10 mouse cellular contexts compared by ENCODE assay signal in the genomic region with DNA sequence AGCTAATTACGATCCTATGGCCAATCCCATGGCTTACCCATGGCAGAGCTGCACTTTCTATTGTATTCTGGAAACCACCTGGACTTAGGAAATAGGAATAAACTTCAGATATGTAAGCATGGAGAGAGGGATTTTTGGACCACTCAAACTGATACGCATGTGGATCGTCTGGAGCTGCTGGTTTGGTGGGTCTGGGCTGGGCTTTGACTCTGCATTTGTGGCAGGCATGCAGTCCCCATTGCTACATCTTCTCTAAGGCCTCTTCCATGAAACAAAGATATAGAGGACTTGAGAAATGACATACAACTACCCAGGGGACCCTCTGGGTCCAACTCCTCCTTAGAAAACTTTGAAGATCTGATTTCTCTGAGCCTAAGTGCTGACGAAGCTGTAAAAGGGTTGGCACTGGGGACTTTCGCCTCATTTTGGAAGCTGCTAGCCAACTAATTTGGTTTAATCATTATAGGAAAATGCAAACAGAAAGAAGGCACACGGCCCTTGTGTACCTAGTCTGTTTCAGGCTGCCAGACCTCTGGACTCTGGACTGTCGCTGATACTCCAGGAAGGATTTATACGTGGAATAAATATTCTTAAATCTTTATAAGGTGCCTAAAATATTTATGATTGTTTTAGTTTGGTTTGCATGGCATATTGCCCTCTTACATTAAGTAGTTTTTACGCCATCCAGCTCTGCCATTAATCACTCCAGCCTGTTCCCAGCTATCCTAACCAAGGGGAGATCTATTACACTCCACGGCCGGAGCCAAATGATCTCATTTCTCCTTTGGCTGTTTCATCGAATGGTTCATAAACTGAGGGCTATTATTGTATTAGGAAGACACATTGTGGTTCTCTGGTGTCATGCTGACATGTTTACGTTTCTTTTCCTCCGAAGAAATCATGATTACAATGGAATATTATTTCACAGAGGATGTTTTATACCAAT.
A peak's percentile ranks its signal among the peaks of the same experiment; 100 is the strongest.
DNase-seq lines count a peak whose midpoint lies in the region; ATAC-seq and TF ChIP-seq lines count a peak whose summit lies in the region.
"Had no signal": no experiment of that assay in that cellular context is flagged by ENCODE, and none has a peak within 500 bp of the region (broad histone marks: within the 10 kb centered on the region; RNA-seq: fewer than 3 reads in every experiment).

No protein-coding gene starts in this region.

- no peak overlapping the region for H3K9ac ChIP-seq in kidney, embryonic 16.5 days (replicated peaks; ENCODE audit: low read length)
- no peak overlapping the region for H3K9ac ChIP-seq in liver, postnatal 0 days (replicated peaks)

- peak overlapping the region; percentile 26; the same call in 1 of the 2 replicates for H3K4me2 ChIP-seq in kidney, embryonic 16.5 days (replicated peaks; ENCODE audit: low read depth, low read length)
- no peak overlapping the region for H3K4me2 ChIP-seq in liver, postnatal 0 days (ENCODE audit: low read depth, low read length)

- DNase-seq in embryo, embryonic 11 days: peak; percentile 25
- DNase-seq in embryo, embryonic 9.5 days (ENCODE audit: extremely low spot score): no peak
- peak; percentile 36 for DNase-seq in gastrocnemius, adult 2 months
- peak; percentile 16 for DNase-seq in liver, postnatal 0 days
- DNase-seq in right cerebral cortex, postnatal 14 days: no peak
- DNase-seq in thymus, adult 2 months: no peak
- DNase-seq in right cerebral cortex, postnatal 25 days: no peak

- ATAC-seq in kidney, embryonic 16.5 days (ENCODE audit: low FRiP score, low TSS enrichment): peak; percentile 81
- ATAC-seq in liver, postnatal 0 days: peak; percentile 98
- ATAC-seq: inflammation-experienced regulatory T-cells, adult 6 months had no signal

- H3K4me3 ChIP-seq in gastrocnemius, adult 2 months: no peak overlapping the region
- H3K4me3 ChIP-seq in kidney, embryonic 16.5 days (ENCODE audit: low read length): no peak overlapping the region
- no peak overlapping the region; the same call in 1 of the 2 replicates for H3K4me3 ChIP-seq in liver, postnatal 0 days (ENCODE audit: low read depth, low read length)
- no peak overlapping the region for H3K4me3 ChIP-seq in thymus, adult 2 months (ENCODE audit: control insufficient read depth, insufficient read depth, low read length)
- H3K4me3 ChIP-seq: megakaryocyte, embryonic 14.5 days had no signal

- no peak for TF ChIP-seq POLR2A in thymus, adult 2 months (IDR thresholded peaks at IDR 0.05; ENCODE audit: control insufficient read depth, extremely low read depth, insufficient read depth, low read length, poor library complexity)

- intact Hi-C loops in gastrocnemius, adult 2 months (cut with DNase I): no loop called here

- no peak for TF ChIP-seq CTCF in gastrocnemius, adult 2 months (IDR thresholded peaks at IDR 0.05)
- TF ChIP-seq CTCF in liver, postnatal 0 days (IDR thresholded peaks at IDR 0.05; ENCODE audit: low read depth): no peak
- TF ChIP-seq CTCF in thymus, adult 2 months (IDR thresholded peaks at IDR 0.05; ENCODE audit: borderline replicate concordance, control insufficient read depth, extremely low read depth, insufficient read depth, low read length, poor library complexity): no peak

- 0 out of 2 replicates have a peak, but pooled peaks cover 3% of the 10 kb centered on the region for H3K27me3 ChIP-seq in kidney, embryonic 16.5 days (ENCODE audit: insufficient read depth, low read length)
- H3K27me3 ChIP-seq in liver, postnatal 0 days (ENCODE audit: insufficient read depth, low read length): no peaks in the 10 kb centered on the region
- H3K27me3 ChIP-seq in thymus, adult 2 months (ENCODE audit: control insufficient read depth, insufficient read depth, low read length): no peaks in the 10 kb centered on the region
- H3K27me3 ChIP-seq: megakaryocyte, embryonic 14.5 days had no signal

- 30% methylated on average over 14 of the region's 14 CpGs for WGBS in kidney, embryonic 16.5 days
- WGBS in liver, postnatal 0 days (ENCODE audit: insufficient replicate concordance): 54% methylated on average over 14 of the region's 14 CpGs
- WGBS in thymus, adult 2 months: 89% methylated on average over 14 of the region's 14 CpGs

- TF ChIP-seq EP300 in liver, postnatal 0 days (IDR thresholded peaks at IDR 0.05; ENCODE audit: low read depth): no peak

- no peaks in the 10 kb centered on the region for H3K36me3 ChIP-seq in kidney, embryonic 16.5 days (ENCODE audit: insufficient read depth, low read length)
- no peaks in the 10 kb centered on the region for H3K36me3 ChIP-seq in liver, postnatal 0 days (replicated peaks; ENCODE audit: insufficient read depth, low read length)
- H3K36me3 ChIP-seq in thymus, adult 2 months (ENCODE audit: control insufficient read depth, insufficient read depth, low read length): no peaks in the 10 kb centered on the region

- no peak overlapping the region for H3K27ac ChIP-seq in gastrocnemius, adult 2 months
- peak overlapping the region; percentile 23 for H3K27ac ChIP-seq in kidney, embryonic 16.5 days (ENCODE audit: low read length)
- peak overlapping the region; percentile 81 for H3K27ac ChIP-seq in liver, postnatal 0 days (ENCODE audit: low read depth)
- H3K27ac ChIP-seq in thymus, adult 2 months (ENCODE audit: control insufficient read depth, insufficient read depth, low read length): no peak overlapping the region

- peaks cover 23% of the 10 kb centered on the region for H3K4me1 ChIP-seq in kidney, embryonic 16.5 days (ENCODE audit: insufficient read depth, low read length)
- 0 out of 2 replicates have a peak, but pooled peaks cover 5% of the 10 kb centered on the region for H3K4me1 ChIP-seq in liver, postnatal 0 days (ENCODE audit: insufficient read depth)
- no peaks in the 10 kb centered on the region for H3K4me1 ChIP-seq in thymus, adult 2 months (replicated peaks; ENCODE audit: control insufficient read depth, insufficient read depth, low read length)
- H3K4me1 ChIP-seq: megakaryocyte, embryonic 14.5 days had no signal

- no peaks in the 10 kb centered on the region for H3K9me3 ChIP-seq in kidney, embryonic 16.5 days (ENCODE audit: low read length)
- no peaks in the 10 kb centered on the region for H3K9me3 ChIP-seq in liver, postnatal 0 days (ENCODE audit: low read length)

Comparison
In these comparisons a context has a peak if more than half of its experiments do, and no peak if none do; other contexts are left out.
1. DNase-seq: peak in embryo, embryonic 11 days (single experiment), gastrocnemius, adult 2 months (single experiment) and liver, postnatal 0 days (single experiment); none in embryo, embryonic 9.5 days (single experiment), right cerebral cortex, postnatal 14 days (single experiment), thymus, adult 2 months (single experiment) and right cerebral cortex, postnatal 25 days (single experiment).
2. H3K27ac ChIP-seq: peak in kidney, embryonic 16.5 days (single experiment) and liver, postnatal 0 days (single experiment); none in gastrocnemius, adult 2 months (single experiment) and thymus, adult 2 months (single experiment).